Mouse (Mus musculus) urinary bladder, postnatal 14 days (tissue): ENCODE data around the gene Efna5.
A peak's percentile ranks its signal among the peaks of the same experiment; 100 is the strongest.

Experiments
- DNase-seq: peaks from one replicate; pipeline ENCODE4 v3.0.0; 2021; ENCODE audit warnings: low spot score

Gene Efna5

DNA sequence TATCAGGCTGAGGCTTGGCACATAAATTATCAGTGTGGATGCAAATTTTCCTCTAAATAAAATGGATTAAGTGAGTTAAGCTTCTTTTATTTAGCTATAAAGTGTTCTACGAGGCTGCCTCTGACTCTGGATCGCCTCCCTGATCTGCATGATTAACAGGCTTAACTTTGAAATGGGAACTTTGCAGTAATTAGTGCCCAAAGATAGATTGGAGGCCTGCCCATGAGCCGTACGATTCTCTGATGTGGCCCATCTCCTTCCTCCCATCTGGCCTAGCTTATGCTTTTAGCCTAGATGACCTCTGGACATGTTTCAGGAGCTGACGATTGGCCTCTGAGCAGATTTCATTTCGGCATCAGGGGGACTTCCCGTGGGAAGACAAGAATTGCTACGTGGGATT lies 273.0 kb downstream of the Efna5 start:
- DNase-seq = no peak

DNA sequence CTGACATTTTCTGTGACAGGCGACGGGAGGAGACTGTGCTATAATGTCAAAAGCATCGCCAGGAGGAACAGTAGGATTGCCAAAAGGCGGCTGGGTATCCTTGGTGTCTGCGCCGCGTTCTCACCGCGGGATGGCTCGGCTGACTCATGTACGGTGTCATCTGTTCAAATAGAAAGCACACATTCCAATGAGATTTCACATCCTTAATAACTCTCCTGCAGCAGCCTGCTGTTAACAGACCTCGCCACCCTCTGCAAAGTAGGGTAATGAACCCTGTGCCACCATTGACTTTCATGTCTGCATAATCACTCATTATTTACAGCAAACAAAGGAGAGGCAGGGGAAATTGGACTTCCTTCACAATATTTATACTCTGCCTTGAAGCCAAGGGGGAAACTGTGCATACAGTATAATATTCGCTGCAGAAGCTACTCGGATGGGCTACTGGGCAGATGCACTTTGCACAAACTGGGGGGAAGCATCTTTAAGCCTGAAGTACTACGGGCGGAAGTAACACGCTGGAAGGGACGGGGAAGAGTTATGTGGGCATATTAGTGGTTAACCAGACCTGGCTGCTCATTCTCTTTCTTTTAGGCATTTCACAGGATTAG lies 273.7 kb downstream of the Efna5 start:
- DNase-seq = no peak

DNA sequence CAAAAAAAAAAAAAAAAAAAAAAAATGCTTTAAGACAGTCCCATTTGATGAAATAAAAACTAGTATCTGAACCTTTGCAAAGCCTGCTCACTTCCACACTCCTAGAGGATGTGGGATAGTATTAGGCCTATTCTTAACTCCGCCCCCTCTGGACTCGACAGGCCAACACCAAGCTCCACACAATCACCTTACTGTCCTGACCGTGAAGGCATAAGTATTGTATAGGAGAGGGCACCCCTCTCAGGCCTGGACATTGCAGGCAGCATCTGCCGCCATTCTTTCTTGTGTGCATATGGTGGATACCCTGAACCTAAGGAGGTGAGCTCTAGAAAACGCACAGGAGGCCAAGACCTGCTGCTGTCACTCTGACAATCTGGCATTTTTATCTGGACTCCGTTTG lies 274.4 kb downstream of the Efna5 start:
- no peak for DNase-seq

DNA sequence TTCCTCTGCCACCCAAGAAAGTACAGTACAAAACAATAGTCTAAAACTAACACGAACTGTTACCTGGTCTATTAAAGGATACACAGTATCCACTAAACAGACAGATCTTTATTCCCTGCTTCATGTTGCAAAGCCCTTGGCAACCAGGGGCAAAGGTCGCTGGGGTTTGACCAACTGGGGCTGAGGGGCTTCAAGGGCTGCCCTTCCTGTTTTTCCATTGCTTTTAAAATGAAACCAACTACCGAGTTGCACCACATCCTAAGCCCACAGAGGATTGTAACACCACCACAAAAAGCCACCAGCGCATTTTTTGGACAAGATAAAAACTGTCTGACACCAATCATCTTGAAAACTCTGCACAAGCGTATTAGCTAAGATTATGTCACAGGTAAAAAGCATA lies 276.8 kb downstream of the Efna5 start:
- no peak for DNase-seq

DNA sequence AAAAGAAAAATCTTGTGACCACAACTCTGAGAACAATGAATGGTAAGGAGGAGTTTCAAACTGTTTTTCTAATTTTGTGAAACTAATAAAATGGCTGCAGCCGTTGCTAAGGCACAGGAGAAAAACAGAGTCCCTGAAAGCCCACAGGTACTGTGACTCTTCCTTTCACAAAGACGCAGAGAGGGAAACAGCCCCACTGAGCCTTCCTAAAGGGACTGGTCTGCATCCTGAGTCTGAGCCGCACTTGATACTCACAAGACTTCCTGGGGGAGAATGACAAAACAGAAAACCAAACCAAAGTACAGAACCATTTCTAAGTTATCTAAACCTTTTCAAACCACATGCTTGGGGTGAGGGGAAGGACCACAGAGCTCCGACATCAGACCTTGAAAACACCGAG lies 277.5 kb downstream of the Efna5 start:
- no peak for DNase-seq

DNA sequence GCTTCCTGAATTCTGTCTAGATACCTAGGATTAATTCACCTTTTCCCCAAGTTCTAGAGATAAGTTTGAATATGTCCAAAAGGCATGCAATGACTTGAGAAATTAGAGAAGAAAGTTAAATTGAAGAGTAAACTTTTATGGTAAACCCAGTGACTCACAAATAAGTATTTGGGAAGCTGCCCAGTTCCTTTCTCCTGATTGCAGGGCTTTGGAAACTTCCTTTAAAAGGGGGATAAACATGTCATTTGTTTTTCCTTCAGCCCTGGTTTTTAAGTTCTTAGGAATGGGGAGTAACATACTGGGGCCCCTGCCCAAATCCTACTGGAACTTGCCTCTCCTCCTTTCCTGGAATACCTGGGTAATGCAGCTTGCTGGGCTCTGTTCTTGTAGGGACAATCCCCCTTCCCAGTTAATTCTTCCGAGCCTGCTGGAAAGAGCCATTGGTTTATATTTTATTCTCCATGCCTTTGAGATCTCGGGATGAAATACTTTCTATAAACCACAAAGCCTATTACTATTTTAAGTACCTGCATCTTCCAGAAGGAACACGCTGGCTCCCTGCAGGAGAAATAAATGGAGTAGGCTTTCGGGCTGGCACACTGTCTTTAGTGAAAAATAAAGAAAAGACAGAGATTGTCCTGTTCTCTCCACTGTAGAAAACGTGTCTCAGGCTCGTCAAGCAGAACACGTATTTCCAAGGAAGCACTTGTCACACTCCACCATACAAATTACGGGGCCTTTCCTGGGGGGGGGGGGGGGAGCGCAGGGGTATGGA lies 282.2 kb downstream of the Efna5 start:
- no peak for DNase-seq

DNA sequence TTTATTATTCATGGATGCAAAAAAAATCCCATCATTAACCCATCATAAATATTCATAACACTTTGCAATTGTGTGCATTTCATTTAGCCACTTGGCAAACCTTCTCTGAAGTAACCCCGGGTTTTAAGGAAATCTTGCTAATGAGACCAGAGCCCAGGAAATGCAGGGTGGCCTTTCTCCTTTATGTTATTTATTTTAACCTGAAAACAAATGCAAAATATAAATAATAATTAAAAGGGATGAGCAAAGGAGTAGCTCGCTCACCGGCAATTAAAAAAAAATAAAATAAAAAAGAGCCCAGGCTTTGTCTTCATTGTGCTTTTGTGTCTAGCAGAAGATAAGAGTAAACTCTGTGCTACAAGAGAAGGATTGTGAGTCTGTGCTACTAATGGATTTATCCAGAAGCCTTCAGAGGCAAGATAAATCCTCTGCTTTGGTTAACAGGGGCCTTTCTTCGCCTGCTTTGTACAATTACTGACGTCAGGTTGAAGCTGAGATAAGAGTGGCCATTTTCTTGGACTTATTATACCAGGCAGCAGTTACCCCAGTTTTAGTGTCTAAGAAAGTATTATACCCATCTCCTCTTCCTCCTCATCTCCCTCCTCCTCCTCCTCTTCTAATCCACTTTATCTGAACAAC lies 288.6 kb downstream of the Efna5 start:
- DNase-seq = no peak

DNA sequence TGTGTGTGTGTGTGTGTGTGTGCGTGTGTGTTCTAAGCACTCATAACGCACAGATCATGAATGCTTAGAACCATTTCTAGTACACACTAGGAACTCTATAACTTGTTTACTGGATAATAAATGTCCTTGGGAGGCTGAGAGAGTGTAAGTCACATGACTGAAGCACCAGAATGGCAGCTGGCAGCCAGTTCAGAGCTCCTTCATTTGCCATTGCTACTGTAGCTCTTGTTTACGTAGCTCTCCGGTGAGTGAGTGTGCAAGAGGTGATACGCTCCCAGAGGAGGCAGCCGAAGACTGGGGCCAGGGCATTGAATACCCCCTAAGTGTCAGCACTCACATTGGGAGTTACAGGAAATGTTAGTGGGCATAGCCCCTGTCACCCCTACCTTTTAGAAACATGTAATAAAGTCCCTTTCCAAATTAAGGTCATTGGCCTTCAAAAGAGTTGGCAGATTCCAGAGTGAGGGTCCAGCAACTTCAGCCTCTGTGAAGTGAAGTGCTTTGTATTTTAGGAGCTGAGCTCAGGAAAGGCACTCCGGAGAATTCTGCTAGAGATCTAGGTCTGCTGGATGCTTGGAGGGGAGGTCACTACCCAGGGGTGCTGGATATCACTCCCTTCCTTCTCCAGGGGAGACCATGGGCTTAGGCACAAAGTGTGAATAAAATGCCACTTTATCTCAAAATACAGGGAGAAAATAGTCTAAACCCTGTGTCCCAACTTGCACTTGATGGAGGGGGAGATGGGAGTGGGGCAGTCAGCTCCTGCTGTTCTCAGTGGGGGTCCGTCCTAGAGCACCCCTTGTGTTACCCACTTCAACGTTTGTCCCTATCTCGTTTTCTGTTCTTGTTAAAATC lies 289.3 kb downstream of the Efna5 start:
- no peak for DNase-seq

DNA sequence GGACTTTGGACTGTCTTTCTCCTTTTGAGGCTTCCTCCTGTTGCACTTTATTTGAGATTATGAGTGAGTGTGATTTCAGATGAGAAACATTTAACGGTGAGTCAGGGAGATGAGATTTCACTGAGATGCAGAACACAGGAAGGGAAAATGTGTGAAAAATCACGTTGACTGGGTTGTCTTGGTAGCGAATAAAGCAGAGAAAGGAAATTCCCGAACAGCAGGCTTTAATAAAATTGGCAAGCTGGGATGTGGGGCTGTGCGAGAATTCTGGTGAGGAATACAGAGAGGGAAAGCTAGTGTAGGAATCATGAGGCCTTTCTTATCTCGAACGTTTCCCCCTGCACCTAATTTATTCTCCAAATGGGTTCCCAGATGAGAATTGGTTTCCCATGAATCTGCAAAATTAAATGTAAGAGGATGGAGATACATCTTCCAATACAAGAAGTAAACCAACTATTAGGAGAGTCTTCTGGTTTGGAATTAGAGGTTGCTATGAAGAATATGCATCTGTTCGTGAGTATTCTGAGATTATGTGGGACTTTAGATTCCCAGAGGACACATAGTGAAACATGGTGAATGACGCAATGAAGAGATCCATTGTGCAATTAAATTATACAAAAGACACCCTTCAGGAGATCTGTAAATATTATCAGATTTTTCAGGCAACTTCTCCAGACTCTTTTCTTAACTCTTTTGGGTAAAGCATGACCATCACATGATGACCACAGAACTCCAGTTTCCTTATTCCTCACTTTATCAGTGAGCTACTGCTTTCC lies 290.2 kb downstream of the Efna5 start:
- no peak for DNase-seq

DNA sequence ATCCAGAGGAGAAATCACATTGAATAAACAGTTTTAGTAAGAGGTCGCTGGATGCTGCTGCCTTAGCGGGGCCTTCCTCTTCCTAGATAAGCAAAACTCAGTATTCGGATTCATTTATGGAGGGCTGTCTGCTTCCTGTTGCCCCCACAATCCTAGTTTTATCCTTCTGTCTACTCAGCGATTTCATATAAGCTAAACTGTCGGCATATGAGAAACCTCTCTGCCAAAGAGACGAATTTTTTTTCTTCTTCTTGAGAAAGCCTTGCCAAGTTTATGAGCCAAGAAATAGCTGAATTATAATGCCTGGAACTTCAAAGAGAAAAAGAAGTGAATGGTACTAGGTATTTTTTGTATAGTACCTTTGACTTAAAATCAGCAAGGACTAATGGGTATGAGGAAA lies 301.0 kb downstream of the Efna5 start:
- DNase-seq = no peak

DNA sequence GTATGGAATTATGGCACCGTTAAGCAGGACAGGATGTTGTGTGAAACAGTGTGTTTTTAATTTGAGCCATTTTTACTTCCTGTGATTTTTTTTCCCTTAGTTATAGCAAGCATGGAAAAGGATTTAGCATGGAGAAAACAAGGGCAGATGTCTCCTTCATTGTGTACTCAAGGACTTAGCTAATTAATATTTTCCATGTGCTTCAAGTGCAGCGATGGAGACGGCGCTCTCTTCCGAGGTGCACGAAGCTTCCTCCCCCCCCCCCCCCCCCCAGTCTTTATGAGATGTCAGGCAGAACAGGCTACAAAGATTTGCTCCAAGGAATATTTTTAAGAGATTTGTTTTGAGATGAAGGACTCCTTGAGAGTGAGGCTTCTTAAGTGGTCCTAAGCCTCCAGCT lies 301.5 kb downstream of the Efna5 start:
- DNase-seq = no peak

DNA sequence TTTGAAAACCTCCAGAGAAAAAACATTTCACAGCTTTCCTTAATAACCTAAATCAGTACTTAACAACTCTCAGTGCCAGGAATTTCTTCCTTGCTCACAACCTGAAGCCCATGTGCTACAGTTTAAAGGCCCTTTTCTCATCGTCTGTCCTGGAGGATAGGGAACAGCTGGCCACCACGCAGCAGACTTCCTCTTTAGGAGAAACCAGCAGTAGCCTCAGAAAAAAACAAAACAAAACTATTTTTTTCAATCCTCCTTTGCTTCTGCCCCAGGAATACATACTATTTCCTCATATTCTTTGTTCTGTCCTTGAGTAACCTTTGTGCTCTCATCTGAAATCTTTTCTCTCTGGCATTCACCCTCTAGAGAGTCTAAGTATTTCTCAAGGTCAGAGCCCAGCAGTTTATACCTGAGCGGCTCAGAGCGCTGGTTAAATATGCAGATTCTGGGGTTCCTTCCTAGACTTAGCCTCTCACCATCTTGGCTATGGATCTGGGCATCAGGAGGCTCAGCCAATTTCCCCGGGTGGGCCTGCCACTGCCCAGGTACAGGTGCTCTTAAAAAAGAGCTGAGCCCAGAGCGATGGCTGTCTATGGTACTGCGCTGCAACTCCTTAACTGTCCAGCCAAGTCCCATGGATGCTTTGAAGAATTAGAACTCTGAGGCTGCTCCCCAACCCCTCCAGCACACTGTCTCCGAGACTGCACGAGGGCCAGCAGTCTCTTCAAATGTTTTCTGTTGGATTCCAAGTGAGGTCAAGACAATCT lies 306.4 kb downstream of the Efna5 start:
- DNase-seq = no peak

DNA sequence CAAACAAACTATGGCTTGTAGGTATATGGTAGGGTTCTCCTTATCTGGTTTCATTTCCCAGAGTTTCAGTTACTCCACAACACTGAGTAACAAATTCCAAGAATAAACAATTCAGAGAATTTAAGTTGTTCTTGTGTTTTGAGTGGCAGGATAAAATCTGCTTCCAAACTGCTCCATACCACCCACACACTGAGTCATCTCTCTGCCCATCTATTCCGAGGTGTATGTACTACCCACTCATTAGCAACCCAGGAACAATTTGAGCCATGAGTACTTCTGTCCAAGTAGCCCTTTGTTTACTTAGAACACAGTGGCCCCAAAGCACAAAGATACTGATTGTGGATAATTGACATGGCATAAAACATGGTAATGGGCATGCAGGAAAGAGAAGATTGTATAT lies 311.0 kb downstream of the Efna5 start:
- no peak for DNase-seq

DNA sequence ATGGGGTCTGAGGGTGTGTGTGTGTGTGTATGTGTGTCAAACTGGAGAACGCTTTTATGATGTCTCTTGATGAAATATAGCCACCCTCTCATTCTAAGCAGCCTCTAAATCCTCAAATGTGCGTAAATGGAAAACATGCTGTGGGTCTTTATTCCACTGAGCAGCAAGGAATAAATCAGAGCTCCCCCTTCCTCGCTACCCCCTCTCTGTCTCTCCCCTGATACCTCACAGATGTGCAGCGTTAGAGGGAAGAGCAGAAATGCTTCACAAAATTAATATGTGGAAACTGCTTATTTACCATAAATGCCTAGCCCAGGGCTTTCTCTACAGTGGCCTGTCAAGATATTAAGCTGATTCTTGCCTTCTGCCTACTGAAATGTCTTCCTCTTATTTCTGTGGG lies 313.1 kb downstream of the Efna5 start:
- no peak for DNase-seq

DNA sequence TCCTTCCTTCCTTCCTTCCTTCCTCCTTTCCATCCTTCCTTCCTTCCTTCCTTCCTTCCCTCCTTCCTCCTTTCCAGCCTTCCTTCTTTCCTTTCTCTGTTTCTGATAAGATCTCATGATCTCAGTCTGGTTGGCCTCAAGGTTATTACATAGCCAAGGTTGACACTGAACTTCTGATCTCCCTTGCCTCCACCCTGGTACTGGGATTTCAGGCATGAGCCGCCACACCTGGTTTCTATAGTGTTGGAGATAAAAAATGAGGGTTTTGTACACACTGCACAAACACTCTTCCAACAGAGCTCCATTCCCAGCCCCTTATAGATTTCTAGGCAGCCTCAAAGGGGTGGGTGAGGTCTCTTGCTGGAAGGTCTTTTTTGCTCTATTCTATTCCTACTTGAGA lies 315.5 kb downstream of the Efna5 start:
- no peak for DNase-seq

DNA sequence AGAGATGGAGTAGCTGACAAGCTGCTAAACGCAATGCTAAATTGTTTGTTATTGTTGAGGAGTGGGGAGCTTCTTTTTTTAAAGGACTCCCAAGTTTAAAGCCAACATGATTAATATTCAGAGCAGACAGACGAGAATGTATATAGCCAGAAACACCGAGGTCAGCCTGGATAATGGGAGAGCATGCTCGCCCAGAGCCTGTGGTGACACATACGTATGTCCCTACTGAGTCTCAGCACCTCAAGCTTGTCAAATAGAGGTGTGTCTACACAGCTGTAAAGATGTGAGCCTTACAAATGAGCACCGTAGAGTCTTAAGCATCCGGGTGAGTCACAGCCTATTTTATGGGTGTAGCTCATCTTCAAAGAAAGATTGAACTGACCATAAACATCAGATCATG lies 318.7 kb downstream of the Efna5 start:
- DNase-seq = no peak

DNA sequence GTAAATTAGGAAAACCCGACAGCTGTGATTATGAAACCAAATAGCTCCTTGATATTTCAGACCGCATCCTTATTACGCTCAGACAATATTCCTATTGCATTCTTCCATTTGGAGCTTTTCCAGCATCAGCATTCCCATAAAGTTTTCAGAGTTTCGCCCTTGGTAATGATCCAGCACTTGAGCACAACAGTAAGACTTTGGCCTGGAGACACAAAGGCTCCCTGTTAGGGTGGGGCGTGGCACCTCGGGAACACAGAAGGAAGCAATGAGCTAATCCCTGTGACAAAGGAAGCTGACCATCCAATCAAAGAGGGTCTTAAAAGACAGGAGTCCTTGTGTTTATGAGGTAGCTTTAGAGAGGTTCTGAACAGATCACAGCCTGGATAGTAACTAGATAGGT lies 323.9 kb downstream of the Efna5 start:
- DNase-seq = peak; percentile 13
